Mouse (Mus musculus): ENCODE measurements around the gene Larp4. TPM values are rescaled to one million over a fixed set of nuclear protein-coding genes. Genes with fewer than 3 reads are reported as not detected.

Gene Larp4
- total and polyA plus RNA-seq, 3 experiments = 32.5 to 55.3 (median 54.2) TPM

GRCm38 (mm10) chr15:100018280-100018899 is 48.5 kb downstream of the Larp4 start:
- no peaks in the 10 kb centered on the region for H3K79me2 ChIP-seq (replicated peaks; ENCODE audit: control insufficient read depth, insufficient read depth, low read length)
- TF ChIP-seq CTCF (IDR thresholded peaks at IDR 0.05) = no peak
- no peak for TF ChIP-seq POLR2A (IDR thresholded peaks at IDR 0.05; ENCODE audit: insufficient read depth, low read depth, low read length)
- TF ChIP-seq EP300 (IDR thresholded peaks at IDR 0.05; ENCODE audit: insufficient read depth, low read depth, low read length) = no peak
- H3K36me3 ChIP-seq (ENCODE audit: control insufficient read depth, insufficient read depth, low read length) = no peaks in the 10 kb centered on the region; the same call in 1 of the 2 replicates
- intact Hi-C loops (cut with DNase I) = no loop called here
- H3K27ac ChIP-seq = no peak overlapping the region
- no peak overlapping the region for H3K4me3 ChIP-seq
- H3K9ac ChIP-seq (ENCODE audit: low read depth, low read length) = no peak overlapping the region
- H3K4me1 ChIP-seq (ENCODE audit: control insufficient read depth, insufficient read depth, low read length) = peaks cover 1% of the 10 kb centered on the region; the same call in 1 of the 2 replicates
- WGBS = 74% methylated on average over 6 of the region's 6 CpGs
- no peak for DNase-seq
- no peaks in the 10 kb centered on the region for H3K27me3 ChIP-seq (ENCODE audit: control insufficient read depth, insufficient read depth, low read length)

- H3K27me3 ChIP-seq (ENCODE audit: control insufficient read depth, insufficient read depth, low read length) = no peaks in the 10 kb centered on the region
- no peak for DNase-seq
- no peak overlapping the region for H3K9ac ChIP-seq (ENCODE audit: low read depth, low read length)
- H3K4me1 ChIP-seq (ENCODE audit: control insufficient read depth, insufficient read depth, low read length) = peaks cover 1% of the 10 kb centered on the region; the same call in 1 of the 2 replicates
- TF ChIP-seq POLR2A (IDR thresholded peaks at IDR 0.05; ENCODE audit: insufficient read depth, low read depth, low read length) = no peak
- H3K27ac ChIP-seq = no peak overlapping the region
- intact Hi-C loops (cut with DNase I) = loop anchor here (5.0 kb wide), 3 partner anchors 106 to 436 kb away; no protein-coding TSS in a partner anchor
- H3K79me2 ChIP-seq (replicated peaks; ENCODE audit: control insufficient read depth, insufficient read depth, low read length) = no peaks in the 10 kb centered on the region
- 95% methylated on average over 1 of the region's 1 CpGs for WGBS
- no peak overlapping the region for H3K4me3 ChIP-seq
- no peaks in the 10 kb centered on the region; the same call in 1 of the 2 replicates for H3K36me3 ChIP-seq (ENCODE audit: control insufficient read depth, insufficient read depth, low read length)
Measured at GRCm38 (mm10) chr15:100021175-100021574, 51.3 kb downstream of the Larp4 start.

- H3K4me1 ChIP-seq (ENCODE audit: control insufficient read depth, insufficient read depth, low read length) = peaks cover 1% of the 10 kb centered on the region; the same call in 1 of the 2 replicates
- peak; percentile 34 to 42 for DNase-seq
Measured at GRCm38 (mm10) chr15:100022923-100023322, 53.1 kb downstream of the Larp4 start.

GRCm38 (mm10) chr15:100025076-100025834 is 55.4 kb downstream of the Larp4 start:
- intact Hi-C loops (cut with DNase I) = no loop called here
- no peaks in the 10 kb centered on the region for H3K79me2 ChIP-seq (replicated peaks; ENCODE audit: control insufficient read depth, insufficient read depth, low read length)
- no peak overlapping the region for H3K4me3 ChIP-seq
- no peaks in the 10 kb centered on the region for H3K27me3 ChIP-seq (ENCODE audit: control insufficient read depth, insufficient read depth, low read length)
- no peak overlapping the region for H3K27ac ChIP-seq
- TF ChIP-seq POLR2A (IDR thresholded peaks at IDR 0.05; ENCODE audit: insufficient read depth, low read depth, low read length) = no peak
- TF ChIP-seq CTCF (IDR thresholded peaks at IDR 0.05) = no peak
- no peak for TF ChIP-seq EP300 (IDR thresholded peaks at IDR 0.05; ENCODE audit: insufficient read depth, low read depth, low read length)
- no peaks in the 10 kb centered on the region for H3K36me3 ChIP-seq (ENCODE audit: control insufficient read depth, insufficient read depth, low read length)
- H3K4me1 ChIP-seq (ENCODE audit: control insufficient read depth, insufficient read depth, low read length) = peaks cover 1% of the 10 kb centered on the region; the same call in 1 of the 2 replicates
- 89% methylated on average over 11 of the region's 11 CpGs for WGBS
- no peak for DNase-seq
- no peak overlapping the region for H3K9ac ChIP-seq (ENCODE audit: low read depth, low read length)

More at GRCm38 (mm10) chr15:100022923-100023322, 53.1 kb downstream of the Larp4 start:
- Histone ChIP-seq H3K36me3 (ENCODE audit: control insufficient read depth, insufficient read depth, low read length) (no peaks in the 10 kb centered on the region; the same call in 1 of the 2 replicates), H3K27me3 (ENCODE audit: control insufficient read depth, insufficient read depth, low read length) (no peaks in the 10 kb centered on the region), H3K27ac (no peak overlapping the region), H3K9ac (ENCODE audit: low read depth, low read length) (no peak overlapping the region), H3K4me3 (no peak overlapping the region), H3K79me2 (replicated peaks; ENCODE audit: control insufficient read depth, insufficient read depth, low read length) (no peaks in the 10 kb centered on the region)
- WGBS = 11% methylated on average over 5 of the region's 5 CpGs
- intact Hi-C loops (cut with DNase I) = loop anchor here (5.0 kb wide), 3 partner anchors 104 to 434 kb away; no protein-coding TSS in a partner anchor
- TF ChIP-seq CTCF (IDR thresholded peaks at IDR 0.05) (peak; percentile 90), EP300 (IDR thresholded peaks at IDR 0.05; ENCODE audit: insufficient read depth, low read depth, low read length) (no peak)

- H3K36me3 ChIP-seq (ENCODE audit: control insufficient read depth, insufficient read depth, low read length) = no peaks in the 10 kb centered on the region
- no peak overlapping the region for H3K27ac ChIP-seq
- intact Hi-C loops (cut with DNase I) = no loop called here
- H3K4me1 ChIP-seq (ENCODE audit: control insufficient read depth, insufficient read depth, low read length) = no peaks in the 10 kb centered on the region
- H3K9ac ChIP-seq (ENCODE audit: low read depth, low read length) = no peak overlapping the region
- no peak for DNase-seq
- H3K4me3 ChIP-seq = no peak overlapping the region
- TF ChIP-seq POLR2A (IDR thresholded peaks at IDR 0.05; ENCODE audit: insufficient read depth, low read depth, low read length) (no peak), CTCF (IDR thresholded peaks at IDR 0.05) (no peak), EP300 (IDR thresholded peaks at IDR 0.05; ENCODE audit: insufficient read depth, low read depth, low read length) (no peak)
- no peaks in the 10 kb centered on the region for H3K27me3 ChIP-seq (ENCODE audit: control insufficient read depth, insufficient read depth, low read length)
- no peaks in the 10 kb centered on the region for H3K79me2 ChIP-seq (replicated peaks; ENCODE audit: control insufficient read depth, insufficient read depth, low read length)
- WGBS = 83% methylated on average over 2 of the region's 2 CpGs
Measured at GRCm38 (mm10) chr15:100028133-100028532, 58.3 kb downstream of the Larp4 start.

- Histone ChIP-seq H3K36me3 (ENCODE audit: control insufficient read depth, insufficient read depth, low read length) (no peaks in the 10 kb centered on the region), H3K27me3 (ENCODE audit: control insufficient read depth, insufficient read depth, low read length) (no peaks in the 10 kb centered on the region), H3K79me2 (replicated peaks; ENCODE audit: control insufficient read depth, insufficient read depth, low read length) (no peaks in the 10 kb centered on the region), H3K4me3 (no peak overlapping the region), H3K27ac (no peak overlapping the region), H3K4me1 (ENCODE audit: control insufficient read depth, insufficient read depth, low read length) (no peaks in the 10 kb centered on the region), H3K9ac (ENCODE audit: low read depth, low read length) (no peak overlapping the region)
- TF ChIP-seq EP300 (IDR thresholded peaks at IDR 0.05; ENCODE audit: insufficient read depth, low read depth, low read length) (no peak), CTCF (IDR thresholded peaks at IDR 0.05) (no peak), POLR2A (IDR thresholded peaks at IDR 0.05; ENCODE audit: insufficient read depth, low read depth, low read length) (no peak)
- DNase-seq = no peak
- WGBS = 57% methylated on average over 8 of the region's 8 CpGs
- intact Hi-C loops (cut with DNase I) = no loop called here
Measured at GRCm38 (mm10) chr15:100029497-100029896, 59.6 kb downstream of the Larp4 start.

All from heart, adult 2 months (tissue).